Mouse (Mus musculus): ENCODE data around the gene Thrap3. TPM values are rescaled to one million over a fixed set of nuclear protein-coding genes. Genes with fewer than 3 reads are reported as not detected.

Gene Thrap3
- polyA plus RNA-seq, 1 experiment from 2014 or later: 130 TPM

DNA sequence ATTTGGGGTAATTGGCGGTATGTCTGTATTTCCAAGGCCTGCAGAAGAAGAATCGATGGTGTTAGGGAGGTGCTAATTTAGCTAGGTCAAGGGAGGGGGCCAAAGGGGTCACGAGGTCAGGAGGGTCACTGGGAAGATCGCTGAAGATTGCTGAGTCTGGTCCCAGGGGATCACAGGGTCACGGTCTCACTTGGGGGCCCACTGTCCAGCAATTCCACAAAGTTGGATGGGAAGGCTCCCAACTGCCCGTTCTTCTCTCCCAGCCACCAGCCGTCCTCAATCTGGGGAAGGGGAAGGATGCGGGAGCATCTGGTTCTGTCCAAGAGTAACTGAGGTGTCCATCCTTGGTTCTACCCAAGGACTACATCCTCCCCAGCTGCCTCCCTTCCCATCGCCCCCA, 40.6 kb downstream of the Thrap3 start:
- Histone ChIP-seq H3K4me1 (replicated peaks) (peaks cover 13% of the 10 kb centered on the region), H3K4me2 (peak overlapping the region; percentile 98), H3K9me3 (no peaks in the 10 kb centered on the region), H3K9ac (no peak overlapping the region), H3K4me3 (peak overlapping the region; percentile 58; the same call in 1 of the 2 replicates), H3K36me3 (peaks cover 16% of the 10 kb centered on the region), H3K27me3 (no peaks in the 10 kb centered on the region), H3K27ac (replicated peaks) (no peak overlapping the region)
- peak; percentile 3; the same call in 1 of the 2 replicates for ATAC-seq (ENCODE audit: low FRiP score, low read depth)
- 69% methylated on average over 9 of the region's 9 CpGs for WGBS

GRCm38 (mm10) chr4:126161456-126161855, 41.1 kb downstream of the Thrap3 start:
- Histone ChIP-seq H3K4me2 (no peak overlapping the region), H3K4me3 (no peak overlapping the region), H3K27ac (replicated peaks) (no peak overlapping the region), H3K9me3 (no peaks in the 10 kb centered on the region), H3K9ac (no peak overlapping the region), H3K4me1 (replicated peaks) (peaks cover 13% of the 10 kb centered on the region), H3K27me3 (no peaks in the 10 kb centered on the region), H3K36me3 (peaks cover 11% of the 10 kb centered on the region)
- ATAC-seq (ENCODE audit: low FRiP score, low read depth): no peak
- 89% methylated on average over 6 of the region's 6 CpGs for WGBS

DNA sequence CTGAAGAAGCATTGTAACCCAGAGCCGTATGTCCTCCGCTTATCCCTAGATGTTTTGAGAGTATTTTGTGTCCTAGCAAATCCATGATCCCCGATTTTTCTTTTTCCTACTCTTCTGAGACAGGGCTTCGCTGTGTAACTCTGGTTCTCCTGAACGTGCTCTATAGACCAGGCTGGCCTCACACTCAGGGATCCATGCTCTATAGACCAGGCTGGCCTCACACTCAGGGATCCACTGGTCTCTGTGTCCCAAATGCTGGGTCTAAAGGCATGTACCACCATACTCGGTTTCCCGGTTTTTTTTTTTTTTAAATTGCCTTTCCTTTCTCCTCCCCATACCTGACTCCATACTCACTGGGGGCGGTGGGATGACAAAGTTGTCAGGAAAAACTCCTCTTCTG, 41.6 kb downstream of the Thrap3 start:
- H3K4me2 ChIP-seq: no peak overlapping the region
- no peaks in the 10 kb centered on the region for H3K9me3 ChIP-seq
- H3K9ac ChIP-seq: no peak overlapping the region
- peaks cover 6% of the 10 kb centered on the region for H3K36me3 ChIP-seq
- H3K4me3 ChIP-seq: no peak overlapping the region
- 92% methylated on average over 8 of the region's 8 CpGs for WGBS
- no peaks in the 10 kb centered on the region for H3K27me3 ChIP-seq
- no peak overlapping the region for H3K27ac ChIP-seq (replicated peaks)
- ATAC-seq (ENCODE audit: low FRiP score, low read depth): no peak
- H3K4me1 ChIP-seq (replicated peaks): peaks cover 13% of the 10 kb centered on the region

DNA sequence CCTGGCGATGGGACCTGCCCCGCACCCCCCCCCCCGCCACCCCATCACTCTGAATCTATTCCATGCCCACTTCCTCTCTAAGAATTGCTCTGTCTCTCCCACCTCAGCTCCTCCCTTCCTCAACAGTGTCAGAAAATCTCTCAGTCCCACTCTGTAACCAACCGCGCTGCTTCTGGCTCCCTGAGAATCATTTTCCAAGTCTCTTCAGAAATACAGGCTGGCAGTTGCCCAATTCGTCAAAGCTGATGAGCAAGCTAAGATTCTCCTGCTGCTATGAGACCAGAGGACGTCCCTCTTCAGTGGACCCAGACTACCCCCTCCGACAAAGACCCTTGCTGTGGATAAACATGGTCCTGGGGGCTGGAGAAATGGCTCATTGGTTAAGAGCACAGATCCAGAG, 43.1 kb downstream of the Thrap3 start:
- no peak overlapping the region for H3K4me3 ChIP-seq
- no peaks in the 10 kb centered on the region for H3K36me3 ChIP-seq
- peaks cover 13% of the 10 kb centered on the region for H3K4me1 ChIP-seq (replicated peaks)
- H3K27me3 ChIP-seq: no peaks in the 10 kb centered on the region
- no peak overlapping the region for H3K4me2 ChIP-seq
- H3K27ac ChIP-seq (replicated peaks): no peak overlapping the region
- no peak overlapping the region for H3K9ac ChIP-seq
- WGBS: 73% methylated on average over 7 of the region's 8 CpGs
- H3K9me3 ChIP-seq: no peaks in the 10 kb centered on the region
- ATAC-seq (ENCODE audit: low FRiP score, low read depth): no peak

DNA sequence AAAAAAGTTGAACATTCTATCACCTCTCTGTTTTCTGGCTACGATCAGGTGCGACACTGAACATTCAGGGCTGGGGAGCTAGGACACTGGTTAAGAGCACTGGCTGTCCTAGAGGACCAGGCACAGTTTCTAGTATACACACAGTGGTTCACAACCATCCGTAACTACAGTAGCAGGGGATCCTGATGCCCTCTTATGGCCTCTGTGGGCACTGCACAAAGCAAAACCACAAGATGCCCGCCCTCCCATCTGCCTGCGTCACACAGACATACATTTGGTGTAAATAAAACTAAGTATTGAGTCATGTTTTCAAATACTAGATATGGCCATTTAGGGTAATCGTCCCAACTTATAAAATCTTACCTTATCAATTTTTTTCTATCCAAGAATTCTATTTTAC, 45.0 kb downstream of the Thrap3 start:
- Histone ChIP-seq H3K4me1 (replicated peaks) (peaks cover 5% of the 10 kb centered on the region; the same call in 1 of the 2 replicates), H3K4me2 (no peak overlapping the region), H3K4me3 (no peak overlapping the region), H3K36me3 (no peaks in the 10 kb centered on the region), H3K27ac (replicated peaks) (no peak overlapping the region), H3K9me3 (no peaks in the 10 kb centered on the region), H3K9ac (no peak overlapping the region), H3K27me3 (no peaks in the 10 kb centered on the region)
- 85% methylated on average over 6 of the region's 6 CpGs for WGBS
- ATAC-seq (ENCODE audit: low FRiP score, low read depth): no peak

DNA sequence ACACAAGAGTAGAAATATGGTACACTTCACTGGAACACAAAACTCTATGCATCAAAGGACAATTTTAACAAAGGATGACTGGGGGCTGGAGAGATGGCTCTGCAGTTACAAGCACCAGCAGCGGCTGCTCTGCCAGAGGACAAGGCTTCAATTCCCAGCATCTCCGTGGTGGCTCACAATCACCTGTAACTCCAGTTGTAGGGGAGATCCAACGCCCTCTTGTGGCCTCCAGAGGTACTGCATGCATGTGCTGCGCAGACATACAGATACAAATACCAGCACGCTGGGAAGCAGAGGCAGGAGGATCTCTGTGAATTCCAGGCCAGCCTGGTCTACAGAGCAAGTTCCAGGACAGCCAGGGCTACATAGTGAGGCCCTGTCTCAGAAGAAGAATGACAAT, 45.9 kb downstream of the Thrap3 start:
- H3K27ac ChIP-seq (replicated peaks): no peak overlapping the region
- WGBS: 61% methylated on average over 5 of the region's 5 CpGs
- no peaks in the 10 kb centered on the region for H3K4me1 ChIP-seq (replicated peaks)
- no peaks in the 10 kb centered on the region for H3K27me3 ChIP-seq
- no peak overlapping the region for H3K4me2 ChIP-seq
- ATAC-seq (ENCODE audit: low FRiP score, low read depth): no peak
- H3K9me3 ChIP-seq: no peaks in the 10 kb centered on the region
- no peak overlapping the region for H3K9ac ChIP-seq
- no peaks in the 10 kb centered on the region for H3K36me3 ChIP-seq
- no peak overlapping the region for H3K4me3 ChIP-seq

- Histone ChIP-seq H3K27me3 (no peaks in the 10 kb centered on the region), H3K4me3 (no peak overlapping the region), H3K4me2 (no peak overlapping the region), H3K27ac (replicated peaks) (peak overlapping the region; percentile 2; the same call in 1 of the 2 replicates), H3K9me3 (no peaks in the 10 kb centered on the region), H3K36me3 (no peaks in the 10 kb centered on the region), H3K9ac (no peak overlapping the region), H3K4me1 (replicated peaks) (no peaks in the 10 kb centered on the region)
- ATAC-seq (ENCODE audit: low FRiP score, low read depth): peak; percentile 24; the same call in 1 of the 2 replicates
- WGBS: 59% methylated on average over 2 of the region's 2 CpGs
Measured at GRCm38 (mm10) chr4:126155869-126156268, 46.7 kb downstream of the Thrap3 start.

GRCm38 (mm10) chr4:126155183-126155582, 47.4 kb downstream of the Thrap3 start:
- no peak overlapping the region for H3K4me3 ChIP-seq
- no peaks in the 10 kb centered on the region for H3K36me3 ChIP-seq
- H3K27ac ChIP-seq (replicated peaks): peak overlapping the region; percentile 2; the same call in 1 of the 2 replicates
- 65% methylated on average over 4 of the region's 4 CpGs for WGBS
- no peak for ATAC-seq (ENCODE audit: low FRiP score, low read depth)
- H3K4me1 ChIP-seq (replicated peaks): no peaks in the 10 kb centered on the region
- no peak overlapping the region for H3K4me2 ChIP-seq
- H3K27me3 ChIP-seq: peaks cover 6% of the 10 kb centered on the region
- no peak overlapping the region for H3K9ac ChIP-seq
- no peaks in the 10 kb centered on the region for H3K9me3 ChIP-seq

DNA sequence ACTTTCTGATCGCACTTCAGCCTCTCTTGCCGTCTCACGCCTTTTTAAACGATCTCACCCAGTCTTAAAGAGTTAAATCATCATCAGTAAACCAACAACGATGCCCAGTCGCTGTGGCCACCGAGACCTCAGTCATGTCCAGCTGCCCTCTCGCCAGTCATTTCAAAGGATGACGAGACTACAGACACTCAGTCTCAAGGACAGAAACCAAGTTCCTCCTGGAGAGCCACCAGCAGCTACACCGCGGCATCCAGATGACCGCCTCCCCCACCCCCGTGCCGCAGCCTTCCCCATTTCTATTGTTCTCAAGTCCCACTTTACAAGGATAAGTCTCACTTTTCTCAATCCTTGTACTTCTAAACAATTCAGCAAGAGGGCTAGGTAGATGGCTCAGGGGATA, 49.7 kb downstream of the Thrap3 start:
- Histone ChIP-seq H3K9me3 (no peaks in the 10 kb centered on the region), H3K36me3 (no peaks in the 10 kb centered on the region), H3K9ac (no peak overlapping the region), H3K4me3 (no peak overlapping the region), H3K27me3 (peaks cover 27% of the 10 kb centered on the region), H3K27ac (replicated peaks) (no peak overlapping the region), H3K4me1 (replicated peaks) (peaks cover 17% of the 10 kb centered on the region), H3K4me2 (no peak overlapping the region)
- 66% methylated on average over 14 of the region's 14 CpGs for WGBS
- ATAC-seq (ENCODE audit: low FRiP score, low read depth): no peak

DNA sequence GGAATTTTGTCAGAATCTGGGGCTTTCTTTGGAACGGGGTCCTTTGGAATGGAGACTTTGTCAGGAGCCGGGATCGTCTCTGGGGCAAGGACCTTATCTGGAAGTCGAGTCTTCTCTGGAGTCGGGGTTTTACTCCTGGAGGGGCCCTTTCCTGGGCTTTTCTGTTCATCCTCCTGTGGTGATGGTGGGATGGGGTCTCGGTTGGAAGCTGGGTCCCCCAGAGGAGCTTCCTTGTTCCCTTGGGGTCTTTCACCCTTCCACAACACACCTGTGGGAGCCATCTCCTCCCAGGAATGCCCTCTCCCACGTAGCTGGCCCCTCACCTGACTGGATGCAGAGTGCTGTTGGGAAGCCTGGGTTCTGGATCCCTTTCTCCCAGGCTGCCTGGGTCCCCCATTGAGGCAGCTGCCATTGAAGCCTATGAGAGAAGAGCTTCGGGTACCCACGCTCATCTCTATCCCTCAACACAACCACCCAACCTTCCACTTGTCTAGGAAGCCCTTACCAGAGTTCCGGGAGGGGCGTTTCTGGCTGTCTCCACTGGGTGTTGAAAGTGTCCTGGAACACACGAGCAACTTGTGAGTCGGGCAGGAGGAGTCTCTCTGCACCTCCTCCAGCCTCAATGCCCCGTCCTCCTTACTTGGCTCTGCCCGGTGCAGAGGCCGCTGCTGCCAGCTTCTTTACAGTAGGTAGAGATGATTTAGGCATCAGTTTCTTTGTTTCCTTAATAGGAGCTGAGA, 50.7 kb downstream of the Thrap3 start:
- H3K27ac ChIP-seq (replicated peaks): no peak overlapping the region
- H3K4me2 ChIP-seq: no peak overlapping the region
- peaks cover 34% of the 10 kb centered on the region for H3K27me3 ChIP-seq
- H3K9ac ChIP-seq: no peak overlapping the region
- H3K4me1 ChIP-seq (replicated peaks): peaks cover 22% of the 10 kb centered on the region
- ATAC-seq (ENCODE audit: low FRiP score, low read depth): no peak
- WGBS: 86% methylated on average over 16 of the region's 16 CpGs
- H3K36me3 ChIP-seq: no peaks in the 10 kb centered on the region
- no peaks in the 10 kb centered on the region for H3K9me3 ChIP-seq
- no peak overlapping the region for H3K4me3 ChIP-seq

GRCm38 (mm10) chr4:126150949-126151320, 51.6 kb downstream of the Thrap3 start:
- no peaks in the 10 kb centered on the region for H3K9me3 ChIP-seq
- H3K27me3 ChIP-seq: peaks cover 34% of the 10 kb centered on the region
- no peak overlapping the region for H3K27ac ChIP-seq (replicated peaks)
- no peak overlapping the region for H3K9ac ChIP-seq
- no peak overlapping the region for H3K4me2 ChIP-seq
- WGBS: 80% methylated on average over 6 of the region's 6 CpGs
- H3K4me1 ChIP-seq (replicated peaks): peaks cover 22% of the 10 kb centered on the region
- no peak for ATAC-seq (ENCODE audit: low FRiP score, low read depth)
- H3K36me3 ChIP-seq: no peaks in the 10 kb centered on the region
- no peak overlapping the region for H3K4me3 ChIP-seq

GRCm38 (mm10) chr4:126150297-126150948, 52.1 kb downstream of the Thrap3 start:
- H3K4me2 ChIP-seq: no peak overlapping the region
- H3K4me1 ChIP-seq (replicated peaks): peaks cover 22% of the 10 kb centered on the region
- H3K27ac ChIP-seq (replicated peaks): no peak overlapping the region
- 61% methylated on average over 16 of the region's 16 CpGs for WGBS
- no peak overlapping the region for H3K4me3 ChIP-seq
- H3K9me3 ChIP-seq: no peaks in the 10 kb centered on the region
- peaks cover 34% of the 10 kb centered on the region for H3K27me3 ChIP-seq
- no peak overlapping the region for H3K9ac ChIP-seq
- no peak for ATAC-seq (ENCODE audit: low FRiP score, low read depth)
- no peaks in the 10 kb centered on the region for H3K36me3 ChIP-seq

Data from hindbrain, embryonic 15.5 days (tissue).